Mouse (Mus musculus): ENCODE measurements around the gene Mydgf. TPM values are rescaled to one million over a fixed set of nuclear protein-coding genes. Genes with fewer than 3 reads are reported as not detected.

Mydgf gene
- total and polyA plus RNA-seq, 3 experiments: 61.1 to 101 (median 85.5) TPM

- H3K36me3 ChIP-seq (replicated peaks in 1 of 2; ENCODE audit: control insufficient read depth in 1 of 2, insufficient read depth in 1 of 2, low read length in 1 of 2): peaks cover 65 to 95% of the 10 kb centered on the region in 2 experiments
- dilution Hi-C loops (cut with MboI; ENCODE audit: extremely low pct_ligation_motif_present, extremely low pct_unique_long_range_greater_than_20kb, low sequenced_read_pairs) (no loop called here), in situ Hi-C loops (cut with MboI; ENCODE audit: low pct_ligation_motif_present, low pct_unique_long_range_greater_than_20kb, low sequenced_read_pairs) (no loop called here)
- H3K27ac ChIP-seq (ENCODE audit: insufficient read depth, low read depth): no peak overlapping the region
- no peak for DNase-seq (ENCODE audit: extremely low read depth)
- no peak overlapping the region for H3K4me2 ChIP-seq (ENCODE audit: insufficient read depth, low read depth, poor library complexity, severe bottlenecking)
- H3K27me3 ChIP-seq (replicated peaks): no peaks in the 10 kb centered on the region
- H3K9ac ChIP-seq (ENCODE audit: insufficient read depth, low read depth): no peak overlapping the region
- no peak overlapping the region for H3K4me3 ChIP-seq (replicated peaks in 1 of 3; ENCODE audit: low read depth in 2 of 3, low read length in 2 of 3, poor library complexity in 1 of 3)
- TF ChIP-seq BHLHE40 (IDR thresholded peaks at IDR 0.05; ENCODE audit: low read depth, low read length): no peak
- peaks cover 8% of the 10 kb centered on the region for H3K9me3 ChIP-seq (replicated peaks; ENCODE audit: low read length)
- H3K79me2 ChIP-seq (replicated peaks; ENCODE audit: control insufficient read depth, extremely low read depth, insufficient read depth, poor library complexity, severe bottlenecking): no peaks in the 10 kb centered on the region
- H3K4me1 ChIP-seq (ENCODE audit: control insufficient read depth in 1 of 2, insufficient read depth in 2 of 2): peaks cover 0 to 4% of the 10 kb centered on the region in 2 experiments; a peak in 2 of 4 replicates
Observed at GRCm38 (mm10) chr17:56194765-56195164, 11.0 kb upstream of the Mydgf start.

GRCm38 (mm10) chr17:56194357-56194756, 10.6 kb upstream of the Mydgf start:
- Histone ChIP-seq H3K9me3 (replicated peaks; ENCODE audit: low read length) (peaks cover 8% of the 10 kb centered on the region), H3K4me3 (replicated peaks in 1 of 3; ENCODE audit: low read depth in 2 of 3, low read length in 2 of 3, poor library complexity in 1 of 3) (no peak overlapping the region), H3K4me2 (ENCODE audit: insufficient read depth, low read depth, poor library complexity, severe bottlenecking) (no peak overlapping the region), H3K9ac (ENCODE audit: insufficient read depth, low read depth) (no peak overlapping the region), H3K27me3 (replicated peaks) (no peaks in the 10 kb centered on the region), H3K27ac (ENCODE audit: insufficient read depth, low read depth) (no peak overlapping the region), H3K36me3 (replicated peaks in 1 of 2; ENCODE audit: control insufficient read depth in 1 of 2, insufficient read depth in 1 of 2, low read length in 1 of 2) (peaks cover 68 to 99% of the 10 kb centered on the region in 2 experiments), H3K79me2 (replicated peaks; ENCODE audit: control insufficient read depth, extremely low read depth, insufficient read depth, poor library complexity, severe bottlenecking) (no peaks in the 10 kb centered on the region), H3K4me1 (ENCODE audit: control insufficient read depth in 1 of 2, insufficient read depth in 2 of 2) (peaks cover 0 to 4% of the 10 kb centered on the region in 2 experiments; a peak in 2 of 4 replicates)
- TF ChIP-seq ELF1 (IDR thresholded peaks at IDR 0.05; ENCODE audit: low read depth, low read length): no peak
- TF ChIP-seq CTCF (conservative IDR thresholded peaks at IDR 0.05 in 1 of 2, IDR thresholded peaks at IDR 0.05 in 1 of 2; ENCODE audit: low read depth in 2 of 2, low read length in 2 of 2): 0 out of 4 replicates have a peak, but pooled peaks of 1 of the 2 experiments have one; percentile 4
- dilution Hi-C loops (cut with MboI; ENCODE audit: extremely low pct_ligation_motif_present, extremely low pct_unique_long_range_greater_than_20kb, low sequenced_read_pairs): no loop called here
- DNase-seq (ENCODE audit: extremely low read depth): no peak
- in situ Hi-C loops (cut with MboI; ENCODE audit: low pct_ligation_motif_present, low pct_unique_long_range_greater_than_20kb, low sequenced_read_pairs): no loop called here

GRCm38 (mm10) chr17:56191266-56191665, 7.5 kb upstream of the Mydgf start:
- H3K4me3 ChIP-seq (replicated peaks in 1 of 3; ENCODE audit: low read depth in 2 of 3, low read length in 2 of 3, poor library complexity in 1 of 3): no peak overlapping the region
- H3K27me3 ChIP-seq (replicated peaks): no peaks in the 10 kb centered on the region
- H3K9ac ChIP-seq (ENCODE audit: insufficient read depth, low read depth): no peak overlapping the region
- no peaks in the 10 kb centered on the region for H3K9me3 ChIP-seq (replicated peaks; ENCODE audit: low read length)
- no peak overlapping the region for H3K4me2 ChIP-seq (ENCODE audit: insufficient read depth, low read depth, poor library complexity, severe bottlenecking)
- dilution Hi-C loops (cut with MboI; ENCODE audit: extremely low pct_ligation_motif_present, extremely low pct_unique_long_range_greater_than_20kb, low sequenced_read_pairs): no loop called here
- H3K27ac ChIP-seq (ENCODE audit: insufficient read depth, low read depth): no peak overlapping the region
- H3K36me3 ChIP-seq (replicated peaks in 1 of 2; ENCODE audit: control insufficient read depth in 1 of 2, insufficient read depth in 1 of 2, low read length in 1 of 2): peaks cover 64 to 98% of the 10 kb centered on the region in 2 experiments
- in situ Hi-C loops (cut with MboI; ENCODE audit: low pct_ligation_motif_present, low pct_unique_long_range_greater_than_20kb, low sequenced_read_pairs): no loop called here
- no peaks in the 10 kb centered on the region for H3K79me2 ChIP-seq (replicated peaks; ENCODE audit: control insufficient read depth, extremely low read depth, insufficient read depth, poor library complexity, severe bottlenecking)
- peaks cover 0 to 4% of the 10 kb centered on the region in 2 experiments; a peak in 2 of 4 replicates for H3K4me1 ChIP-seq (ENCODE audit: control insufficient read depth in 1 of 2, insufficient read depth in 2 of 2)
- TF ChIP-seq ELF1 (IDR thresholded peaks at IDR 0.05; ENCODE audit: low read depth, low read length) (no peak), CHD2 (IDR thresholded peaks at IDR 0.05; ENCODE audit: low read length) (no peak), TCF12 (IDR thresholded peaks at IDR 0.05; ENCODE audit: low read depth, low read length) (no peak), MAX (IDR thresholded peaks at IDR 0.05; ENCODE audit: low read length) (no peak), SIN3A (IDR thresholded peaks at IDR 0.05; ENCODE audit: low read length) (no peak), ZC3H11A (IDR thresholded peaks at IDR 0.05; ENCODE audit: low read depth, low read length) (no peak)
- no peak for DNase-seq (ENCODE audit: extremely low read depth)

Data from CH12.LX (cell line).